Mouse (Mus musculus): Measurements from ENCODE around the gene Ube4a.

GRCm38 (mm10) chr9:44947836-44948235, 17.6 kb downstream of the Ube4a start:
- TF ChIP-seq CTCF (IDR thresholded peaks at IDR 0.05; ENCODE audit: control insufficient read depth, insufficient read depth, insufficient replicate concordance, low read depth, low read length) (no peak), POLR2A (IDR thresholded peaks at IDR 0.05; ENCODE audit: control insufficient read depth, low read depth, low read length) (no peak)

Data from testis, adult 2 months (tissue).